Mouse (Mus musculus) CH12.LX (cell line): ENCODE results near the gene Ggnbp2. TPM values are rescaled to one million over a fixed set of nuclear protein-coding genes. Genes with fewer than 3 reads are reported as not detected.

Experiments used
- DNase-seq: peaks from one replicate; pipeline ENCODE4 v3.0.0-alpha.2; 2013; ENCODE audit errors: extremely low read depth
- H3K27ac ChIP-seq: 2 replicates; pipeline ENCODE4 v1.5.1; 2012; ENCODE audit warnings: low read depth, mild to moderate bottlenecking, control low read depth, moderate library complexity; ENCODE audit not compliant: insufficient read depth
- H3K27me3 ChIP-seq: replicated peaks from 2 replicates; pipeline ENCODE3; 2012; ENCODE audit warnings: inconsistent platforms
- H3K36me3 ChIP-seq, 2 experiments: replicated peaks in 1 of 2; 2 replicates each; pipeline versions ENCODE3 to v1.6.1; 2012; ENCODE audit warnings: inconsistent platforms in 1 of 2, low read length in 1 of 2, mild to moderate bottlenecking in 1 of 2, mixed read lengths in 1 of 2, moderate library complexity in 1 of 2; ENCODE audit not compliant: control insufficient read depth in 1 of 2, insufficient read depth in 1 of 2
- H3K4me1 ChIP-seq, 2 experiments: 2 replicates each; pipeline ENCODE4 v1.6.1; 2012; ENCODE audit warnings: inconsistent platforms in 1 of 2, moderate library complexity in 1 of 2; ENCODE audit not compliant: insufficient read depth in 2 of 2, control insufficient read depth in 1 of 2
- H3K4me2 ChIP-seq: 2 replicates; pipeline ENCODE4 v1.6.1; 2012; ENCODE audit warnings: low read depth, mild to moderate bottlenecking, control low read depth; ENCODE audit not compliant: poor library complexity, insufficient read depth, severe bottlenecking
- H3K4me3 ChIP-seq, 3 experiments: fragments of 150-350 bp in 1 of 3; sonication (generic) in 1 of 3; replicated peaks in 1 of 3; 2 replicates each; pipeline versions ENCODE3 to v1.5.1; 2011 to 2012; ENCODE audit warnings: low read depth in 2 of 3, low read length in 2 of 3, mild to moderate bottlenecking in 2 of 3, moderate library complexity in 2 of 3, control low read depth in 1 of 3, improper control_type of control experiment in 1 of 3, inconsistent platforms in 1 of 3, mixed read lengths in 1 of 3; ENCODE audit not compliant: poor library complexity in 1 of 3
- H3K79me2 ChIP-seq: replicated peaks from 2 replicates; pipeline ENCODE4 v1.6.1; 2012; ENCODE audit warnings: mild to moderate bottlenecking, moderate library complexity; ENCODE audit not compliant: control insufficient read depth, poor library complexity, insufficient read depth, severe bottlenecking; ENCODE audit errors: extremely low read depth
- H3K9ac ChIP-seq: 2 replicates; pipeline ENCODE4 v1.6.1; 2012; ENCODE audit warnings: low read depth, mild to moderate bottlenecking, control low read depth, moderate library complexity; ENCODE audit not compliant: insufficient read depth
- H3K9me3 ChIP-seq: replicated peaks from 2 replicates; pipeline ENCODE3; 2012; ENCODE audit warnings: low read length, inconsistent platforms, mixed read lengths
- CHD1 ChIP-seq: IDR thresholded peaks from 2 replicates; pipeline ENCODE4 v1.6.1; 2012; ENCODE audit warnings: low read depth, low read length, improper control_type of control experiment, inconsistent platforms
- ELF1 ChIP-seq: IDR thresholded peaks from 2 replicates; pipeline ENCODE4 v1.6.1; 2014; ENCODE audit warnings: low read depth, mild to moderate bottlenecking, inconsistent platforms, low read length, improper control_type of control experiment
- KAT2A ChIP-seq: IDR thresholded peaks from 2 replicates; pipeline ENCODE4 v1.6.1; 2012; ENCODE audit warnings: low read length, improper control_type of control experiment, inconsistent platforms; ENCODE audit not compliant: insufficient replicate concordance
- MAX ChIP-seq: IDR thresholded peaks from 2 replicates; pipeline ENCODE4 v1.6.1; 2011; ENCODE audit warnings: low read length, improper control_type of control experiment
- MAZ ChIP-seq: IDR thresholded peaks from 2 replicates; pipeline ENCODE4 v1.6.1; 2012; ENCODE audit warnings: low read depth, mild to moderate bottlenecking, inconsistent platforms, low read length, improper control_type of control experiment, moderate library complexity
- MXI1 ChIP-seq: IDR thresholded peaks from 2 replicates; pipeline ENCODE4 v1.6.1; 2011; ENCODE audit warnings: mild to moderate bottlenecking, low read depth, low read length, improper control_type of control experiment
- NRF1 ChIP-seq: IDR thresholded peaks from 2 replicates; pipeline ENCODE4 v1.6.1; 2014; ENCODE audit warnings: low read depth, mild to moderate bottlenecking, inconsistent platforms, low read length, improper control_type of control experiment, moderate library complexity
- POLR2A ChIP-seq: IDR thresholded peaks from 2 replicates; pipeline ENCODE4 v1.6.1; 2011; ENCODE audit warnings: low read depth, mild to moderate bottlenecking, improper control_type of control experiment, low read length
- POLR2AphosphoS2 ChIP-seq: IDR thresholded peaks from 2 replicates; pipeline ENCODE4 v1.6.1; 2011; ENCODE audit warnings: low read depth, low read length, improper control_type of control experiment
- RCOR1 ChIP-seq: conservative IDR thresholded peaks from 2 replicates; pipeline ENCODE4 v1.6.1; 2012; ENCODE audit warnings: low read depth, mild to moderate bottlenecking, inconsistent platforms, low read length, improper control_type of control experiment
- SIN3A ChIP-seq: IDR thresholded peaks from 2 replicates; pipeline ENCODE4 v1.6.1; 2012; ENCODE audit warnings: low read length, improper control_type of control experiment, inconsistent platforms
- TCF12 ChIP-seq: IDR thresholded peaks from 2 replicates; pipeline ENCODE4 v1.6.1; 2014; ENCODE audit warnings: low read depth, mild to moderate bottlenecking, inconsistent platforms, low read length, improper control_type of control experiment
- UBTF ChIP-seq: IDR thresholded peaks from 2 replicates; pipeline ENCODE4 v1.6.1; 2012; ENCODE audit warnings: low read depth, mild to moderate bottlenecking, inconsistent platforms, low read length, improper control_type of control experiment, moderate library complexity
- USF1 ChIP-seq: IDR thresholded peaks from 2 replicates; pipeline ENCODE4 v1.6.1; 2014; ENCODE audit warnings: low read depth, mild to moderate bottlenecking, inconsistent platforms, low read length, improper control_type of control experiment
- ZKSCAN1 ChIP-seq: IDR thresholded peaks from 2 replicates; pipeline ENCODE4 v1.6.1; 2012; ENCODE audit warnings: low read depth, inconsistent platforms, low read length, improper control_type of control experiment, borderline replicate concordance
- ZMIZ1 ChIP-seq: IDR thresholded peaks from 2 replicates; pipeline ENCODE4 v1.6.1; 2012; ENCODE audit warnings: low read depth, mild to moderate bottlenecking, inconsistent platforms, low read length, improper control_type of control experiment
- ZNF384 ChIP-seq: IDR thresholded peaks from 2 replicates; pipeline ENCODE4 v1.6.1; 2012; ENCODE audit warnings: low read depth, low read length, improper control_type of control experiment, inconsistent platforms
- dilution Hi-C: fragments of 300-500 bp; cut with MboI; formaldehyde crosslinking; loops from 2 replicates; pipeline ENCODE4 v1.14.3; 2020; ENCODE audit warnings: low sequenced_read_pairs; ENCODE audit not compliant: extremely low pct_unique_long_range_greater_than_20kb, extremely low pct_ligation_motif_present
- in situ Hi-C: fragments of 300-500 bp; cut with MboI; formaldehyde crosslinking; loops from 3 replicates; pipeline ENCODE4 v1.14.3; 2019; ENCODE audit warnings: low sequenced_read_pairs, low pct_ligation_motif_present, low pct_unique_long_range_greater_than_20kb, mixed read lengths
- polyA plus RNA-seq: library from polyadenylated mRNA; unstranded; fragments of >175 nt; gene quantifications from 2 replicates; pipeline ENCODE4 v1.2.1, GENCODE M21; 2012; ENCODE audit warnings: low read depth; ENCODE audit not compliant: insufficient read length
- total RNA-seq, 2 experiments: library from RNA; depleted of rRNA; stranded (reverse); fragments of 300-350 nt in 1 of 2; fragments of >200 nt in 1 of 2; gene quantifications; 2 replicates each; pipeline ENCODE4 v1.2.3; 2012 to 2014

Ggnbp2 gene
- total and polyA plus RNA-seq, 3 experiments, result 70.9 to 125 (median 86.5) TPM

- TF ChIP-seq MXI1, result peak; percentile 96
- TF ChIP-seq ELF1, result peak; percentile 98
- peak; percentile 91; the same call in 1 of the 2 replicates for TF ChIP-seq ZMIZ1
- peak; percentile 95; the same call in 1 of the 2 replicates for TF ChIP-seq POLR2AphosphoS2
- peak; percentile 88 for TF ChIP-seq TCF12
- peak; percentile 95 for TF ChIP-seq SIN3A
- no peak for TF ChIP-seq MAZ
- peak; percentile 60 for TF ChIP-seq USF1
- peak; percentile 98 for TF ChIP-seq POLR2A
Observed at GRCm38 (mm10) chr11:84828516-84829399, 41.9 kb downstream of the Ggnbp2 start, which contains the start of gene Dhrs11 (continued).

- H3K9ac ChIP-seq, result peak overlapping the region; percentile 84
- H3K4me2 ChIP-seq, result peak overlapping the region; percentile 83
- peaks cover 6 to 36% of the 10 kb centered on the region in 2 experiments for H3K4me1 ChIP-seq
- in situ Hi-C loops (no loop called here), dilution Hi-C loops (no loop called here)
- peaks cover 17 to 63% of the 10 kb centered on the region in 2 experiments for H3K36me3 ChIP-seq
- DNase-seq, result peak; percentile 31
- H3K27me3 ChIP-seq, result no peaks in the 10 kb centered on the region
- peak overlapping the region; percentile 85 to 95 (median 88) for H3K4me3 ChIP-seq
- no peak overlapping the region for H3K27ac ChIP-seq
- no peaks in the 10 kb centered on the region for H3K9me3 ChIP-seq
- H3K79me2 ChIP-seq, result peaks cover 4% of the 10 kb centered on the region; the same call in 1 of the 2 replicates
- TF ChIP-seq ZNF384, result peak; percentile 67
- TF ChIP-seq NRF1, result no peak
Observed at GRCm38 (mm10) chr11:84827901-84828503, 42.6 kb downstream of the Ggnbp2 start.

GRCm38 (mm10) chr11:84827492-84827891, 43.1 kb downstream of the Ggnbp2 start:
- DNase-seq, result no peak
- dilution Hi-C loops (no loop called here), in situ Hi-C loops (no loop called here)
- Histone ChIP-seq H3K4me2 (no peak overlapping the region), H3K36me3 (peaks cover 16 to 63% of the 10 kb centered on the region in 2 experiments), H3K79me2 (no peaks in the 10 kb centered on the region), H3K4me3 (no peak overlapping the region), H3K4me1 (peaks cover 6 to 38% of the 10 kb centered on the region in 2 experiments)
- TF ChIP-seq MAX, result no peak
- TF ChIP-seq KAT2A, result no peak
- TF ChIP-seq CHD1, result no peak
- TF ChIP-seq RCOR1, result no peak
- TF ChIP-seq SIN3A, result no peak
- TF ChIP-seq POLR2A, result no peak
- TF ChIP-seq UBTF, result no peak
- no peak for TF ChIP-seq ZKSCAN1
- TF ChIP-seq, all 38 proteins: peak for 0
- Histone ChIP-seq H3K27me3 (no peaks in the 10 kb centered on the region), H3K9me3 (no peaks in the 10 kb centered on the region), H3K27ac (no peak overlapping the region), H3K9ac (no peak overlapping the region; the same call in 1 of the 2 replicates)
